Mouse (Mus musculus) cerebellum, postnatal 4 days (tissue): Measurements from ENCODE around the gene Krt6b.
A peak's percentile ranks its signal among the peaks of the same experiment; 100 is the strongest.
"Not testable (repeated sequence)": the region's sequence is repeated elsewhere in the genome, so short reads cannot be mapped to it uniquely, and the experiment has no call there.

ENCODE experiments used
- DNase-seq, 2 experiments: peaks; one replicate each; pipeline ENCODE4 v3.0.0; 2022; ENCODE audit warnings: low spot score in 2 of 2, mixed read lengths in 1 of 2

Krt6b gene

DNA sequence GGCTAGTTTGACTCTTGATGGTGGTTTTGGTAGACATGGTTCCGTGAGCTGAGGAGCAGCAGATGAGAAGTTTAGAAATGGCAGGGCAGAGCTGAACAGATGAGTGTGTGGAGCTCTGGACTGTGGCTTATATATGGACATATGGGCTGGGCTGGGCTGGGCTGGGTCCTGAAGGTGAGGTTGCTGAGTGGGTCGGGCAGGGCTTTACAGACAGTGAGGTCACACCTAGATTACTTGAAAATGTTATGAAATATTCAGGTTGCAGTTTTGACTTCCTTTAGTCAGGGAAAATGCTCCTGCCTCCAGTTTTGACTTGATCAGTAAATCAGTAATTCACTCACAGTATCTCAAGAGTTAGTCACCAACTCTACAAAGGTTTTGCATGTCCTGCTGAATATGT, at the start of gene Krt6b:
Gene Krt6b, minus strand, starts transcription at position 101 of the 400 bp plus-strand sequence.
- DNase-seq: no peak

GRCm38 (mm10) chr15:101724686-101725085, 44.6 kb upstream of the Krt6b start:
- no peak for DNase-seq

GRCm38 (mm10) chr15:101715831-101716230, 35.7 kb upstream of the Krt6b start:
- no peak for DNase-seq

DNA sequence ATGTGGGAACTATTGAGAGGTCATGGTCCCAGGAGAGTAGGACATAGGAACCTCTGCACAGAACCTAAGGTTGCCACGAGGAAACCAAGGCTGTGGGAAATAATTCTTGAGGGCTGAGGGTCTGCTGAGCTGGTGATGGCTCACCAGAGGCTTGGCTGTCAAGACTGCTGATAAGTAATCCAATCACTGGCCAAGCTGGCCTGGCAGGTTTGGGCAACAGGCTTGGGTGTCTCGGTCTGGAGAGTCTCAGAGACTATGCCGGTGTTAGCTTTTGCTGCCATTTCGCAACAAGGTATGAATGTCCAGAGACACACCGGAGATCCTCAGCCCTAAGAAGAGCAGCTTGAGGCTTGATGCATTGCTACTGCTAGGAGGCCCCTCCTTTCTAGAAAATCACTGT, 34.3 kb upstream of the Krt6b start:
- no peak for DNase-seq

- no peak for DNase-seq
Observed at GRCm38 (mm10) chr15:101713731-101714130, 33.6 kb upstream of the Krt6b start.

- no peak for DNase-seq
Observed at GRCm38 (mm10) chr15:101712720-101713119, 32.6 kb upstream of the Krt6b start, which contains the start of gene Krt5. Gene Krt5 (minus strand): TSS chr15:101712898.

GRCm38 (mm10) chr15:101708683-101709082, 28.6 kb upstream of the Krt6b start:
- peak in 1 of 2 experiments; percentile 12 for DNase-seq

GRCm38 (mm10) chr15:101707454-101707853, 27.4 kb upstream of the Krt6b start:
- DNase-seq: peak in 1 of 2 experiments; percentile 19

DNA sequence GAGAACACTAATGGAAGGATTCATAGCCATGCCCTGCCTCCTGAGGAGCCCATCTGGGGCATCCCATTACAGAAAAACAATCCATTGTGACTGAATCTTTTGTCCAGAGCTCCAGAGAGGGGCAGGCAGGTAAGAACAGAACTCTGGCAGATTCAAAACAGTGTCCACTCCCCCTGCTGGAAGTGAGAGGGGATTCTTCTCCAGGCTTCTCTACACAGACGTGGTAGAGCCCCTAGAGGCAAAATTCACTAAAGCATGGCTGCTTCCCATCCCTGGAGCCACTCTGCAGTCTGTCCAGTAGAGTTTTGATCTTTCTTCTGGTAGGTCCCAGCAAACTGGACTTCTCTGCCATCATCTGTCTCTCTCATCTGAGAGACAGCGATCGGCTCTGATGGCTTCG, 24.0 kb upstream of the Krt6b start:
- peak in 1 of 2 experiments; percentile 14 for DNase-seq

- DNase-seq: peak in 1 of 2 experiments; percentile 4
Observed at GRCm38 (mm10) chr15:101702380-101702779, 22.3 kb upstream of the Krt6b start.

- DNase-seq: no peak
Observed at GRCm38 (mm10) chr15:101699866-101700265, 19.8 kb upstream of the Krt6b start.

GRCm38 (mm10) chr15:101699192-101699591, 19.1 kb upstream of the Krt6b start:
- no peak for DNase-seq

GRCm38 (mm10) chr15:101697326-101698188, 17.5 kb upstream of the Krt6b start:
- peak in 1 of 2 experiments; percentile 10 for DNase-seq

DNA sequence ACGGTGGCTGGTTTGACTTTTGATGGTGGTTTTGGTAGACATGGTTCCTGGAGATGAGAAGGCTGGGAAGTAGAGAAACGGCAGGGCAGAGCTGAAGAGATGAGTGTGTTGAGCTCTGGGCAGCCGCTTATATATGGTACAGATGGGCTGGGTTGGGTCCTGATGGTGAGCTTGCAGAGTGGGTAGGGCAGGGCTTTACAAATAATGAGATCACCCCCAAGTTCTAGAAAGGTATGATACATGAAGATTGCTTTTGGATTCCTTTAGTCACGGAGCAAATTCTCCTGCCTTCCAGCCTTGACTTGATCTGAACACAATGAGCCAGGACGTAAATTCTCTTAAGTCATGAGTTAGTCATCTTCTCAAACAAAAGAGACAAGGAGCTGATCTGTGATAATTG, 14.1 kb upstream of the Krt6b start, which contains the start of gene Krt6a:
Gene Krt6a, minus strand, starts transcription at position 101 of the 400 bp plus-strand sequence.
- no peak for DNase-seq

DNA sequence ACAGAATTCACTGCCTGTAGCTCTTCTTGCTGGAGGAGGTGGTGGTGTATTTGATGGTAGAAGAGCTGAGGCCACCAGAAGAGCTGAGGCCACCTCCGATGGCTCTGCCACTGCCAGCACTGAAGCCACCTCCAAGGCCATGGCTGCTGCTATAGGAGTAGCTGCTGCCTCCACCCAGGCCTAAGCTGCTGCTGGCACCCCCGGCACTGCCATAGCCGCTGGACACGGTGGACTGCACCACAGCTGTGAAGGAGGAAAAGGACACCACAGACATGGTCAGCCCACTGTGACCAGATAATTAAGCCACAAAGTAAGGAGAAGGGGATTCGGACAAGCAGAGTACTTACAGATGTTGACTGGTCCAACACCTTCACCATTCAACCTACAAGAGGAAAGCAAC, 10.4 kb upstream of the Krt6b start:
- not testable (repeated sequence) for DNase-seq

DNA sequence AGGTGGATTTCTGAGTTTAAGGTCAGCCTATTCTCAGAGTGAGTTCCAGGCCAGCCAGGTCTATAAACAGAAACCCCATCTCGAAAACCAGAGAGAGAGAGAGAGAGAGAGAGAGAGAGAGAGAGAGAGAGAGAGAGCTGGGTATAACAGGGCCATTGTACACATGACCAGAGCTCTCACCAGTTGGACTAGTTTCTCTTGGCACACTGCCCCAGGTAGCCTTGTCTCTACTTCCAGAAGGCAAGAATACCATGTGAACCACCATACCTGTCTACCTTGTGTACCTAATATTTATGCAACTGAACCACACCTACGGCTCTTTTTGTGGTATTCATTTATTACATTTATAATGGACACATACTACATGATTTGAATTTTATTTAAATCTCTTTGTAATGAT, 8.1 kb upstream of the Krt6b start:
- DNase-seq: no peak

DNA sequence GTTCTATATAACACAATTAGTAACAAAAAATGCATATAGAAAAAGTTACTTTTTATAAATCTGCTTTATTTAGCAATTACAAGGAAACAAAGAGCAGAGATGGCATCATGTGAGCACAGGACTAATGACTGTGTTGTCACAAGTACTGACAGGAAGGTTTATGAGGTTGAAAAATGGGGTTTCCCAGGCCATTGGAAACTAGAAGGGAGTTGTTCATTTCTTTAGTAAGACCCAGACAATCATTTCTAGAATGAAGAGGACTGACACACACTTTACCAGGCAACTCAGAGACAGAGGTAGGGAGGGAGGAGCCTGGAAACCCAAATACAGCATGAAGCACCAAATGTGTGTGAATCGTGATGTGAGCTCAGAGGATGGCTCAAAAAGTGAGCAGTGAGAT, 4.1 kb downstream of the Krt6b start:
- no peak for DNase-seq

GRCm38 (mm10) chr15:101652736-101653265, 27.3 kb downstream of the Krt6b start:
- DNase-seq: no peak

- DNase-seq: no peak
Observed at GRCm38 (mm10) chr15:101647280-101647679, 32.8 kb downstream of the Krt6b start, which contains the start of gene Gm5478. Gene Gm5478 (minus strand): TSS chr15:101647380.

DNA sequence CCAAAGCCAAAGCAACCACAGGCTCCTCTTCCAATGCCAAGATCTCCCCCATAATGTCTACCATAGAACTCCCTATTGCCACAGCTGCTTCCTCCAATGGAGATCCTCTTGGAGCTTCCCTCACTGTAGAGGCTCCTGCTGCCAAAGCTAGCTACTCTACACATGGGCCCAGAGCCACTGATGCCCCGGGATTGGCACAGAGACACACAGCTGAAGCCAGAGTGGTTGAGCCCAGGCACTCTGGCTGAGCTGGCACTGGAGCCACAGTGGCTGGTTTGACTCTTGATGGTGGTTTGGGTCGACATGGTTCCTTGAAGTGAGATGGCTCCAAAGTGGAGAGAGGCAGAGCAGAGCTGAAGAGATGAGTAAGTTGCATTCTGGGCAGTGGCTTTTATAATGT, 52.2 kb downstream of the Krt6b start, which contains the start of gene Gm5414:
Gene Gm5414, minus strand, starts transcription at position 305 of the 400 bp plus-strand sequence.
- DNase-seq: no peak
